Mouse (Mus musculus): ENCODE measurements around the gene Phyh. TPM values are rescaled to one million over a fixed set of nuclear protein-coding genes. Genes with fewer than 3 reads are reported as not detected.

Gene Phyh
- polyA plus RNA-seq (2015; fragmentation: Nextera tagmentation; extraction: Ambion mirVana), result 84.6 and 102 TPM in 2 replicates

DNA sequence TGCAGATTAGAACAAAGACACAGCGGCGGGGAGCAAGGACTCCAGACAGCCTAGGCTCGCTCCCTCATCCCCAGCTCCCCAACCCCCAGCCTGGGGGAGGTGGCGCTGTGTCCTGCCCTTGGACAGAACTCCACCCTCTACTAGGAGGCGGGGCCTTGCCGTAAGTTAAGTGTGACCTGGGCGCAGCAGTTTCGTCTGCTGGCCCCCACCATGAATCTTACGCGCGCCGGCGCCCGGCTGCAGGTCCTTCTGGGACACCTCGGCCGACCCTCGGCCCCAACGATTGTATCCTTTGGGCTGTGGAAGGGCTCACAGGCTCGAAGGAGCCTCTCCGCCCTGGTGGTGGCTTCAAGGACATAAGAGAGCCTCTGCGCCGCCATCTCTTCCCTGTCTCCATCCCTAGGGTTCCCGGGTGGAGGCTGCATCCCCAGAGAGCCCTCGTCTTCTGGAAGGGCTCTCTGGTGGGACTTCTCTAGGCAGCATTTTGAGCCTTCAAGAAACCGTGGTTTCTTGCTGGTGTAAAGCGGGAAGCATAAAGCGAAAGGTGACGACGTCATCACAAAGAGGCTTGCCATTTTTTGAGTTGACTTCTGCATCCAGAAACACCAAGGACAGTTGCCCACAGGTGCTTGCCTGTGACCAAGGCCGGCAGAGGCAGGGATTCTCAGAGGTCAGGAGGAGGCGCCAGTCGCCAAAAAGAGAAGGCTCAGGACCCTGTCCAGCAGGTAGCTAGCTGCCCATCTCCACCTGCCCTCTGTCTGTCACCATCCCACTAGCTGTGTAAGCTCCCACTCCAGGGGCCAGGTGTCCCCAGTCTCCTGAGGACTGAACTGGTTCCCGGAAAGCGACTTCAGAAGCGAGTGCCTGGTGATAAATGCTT lies at the start of gene Phyh:
Gene Phyh (plus strand): TSS at position 160 of the 880 bp plus-strand sequence.

DNA sequence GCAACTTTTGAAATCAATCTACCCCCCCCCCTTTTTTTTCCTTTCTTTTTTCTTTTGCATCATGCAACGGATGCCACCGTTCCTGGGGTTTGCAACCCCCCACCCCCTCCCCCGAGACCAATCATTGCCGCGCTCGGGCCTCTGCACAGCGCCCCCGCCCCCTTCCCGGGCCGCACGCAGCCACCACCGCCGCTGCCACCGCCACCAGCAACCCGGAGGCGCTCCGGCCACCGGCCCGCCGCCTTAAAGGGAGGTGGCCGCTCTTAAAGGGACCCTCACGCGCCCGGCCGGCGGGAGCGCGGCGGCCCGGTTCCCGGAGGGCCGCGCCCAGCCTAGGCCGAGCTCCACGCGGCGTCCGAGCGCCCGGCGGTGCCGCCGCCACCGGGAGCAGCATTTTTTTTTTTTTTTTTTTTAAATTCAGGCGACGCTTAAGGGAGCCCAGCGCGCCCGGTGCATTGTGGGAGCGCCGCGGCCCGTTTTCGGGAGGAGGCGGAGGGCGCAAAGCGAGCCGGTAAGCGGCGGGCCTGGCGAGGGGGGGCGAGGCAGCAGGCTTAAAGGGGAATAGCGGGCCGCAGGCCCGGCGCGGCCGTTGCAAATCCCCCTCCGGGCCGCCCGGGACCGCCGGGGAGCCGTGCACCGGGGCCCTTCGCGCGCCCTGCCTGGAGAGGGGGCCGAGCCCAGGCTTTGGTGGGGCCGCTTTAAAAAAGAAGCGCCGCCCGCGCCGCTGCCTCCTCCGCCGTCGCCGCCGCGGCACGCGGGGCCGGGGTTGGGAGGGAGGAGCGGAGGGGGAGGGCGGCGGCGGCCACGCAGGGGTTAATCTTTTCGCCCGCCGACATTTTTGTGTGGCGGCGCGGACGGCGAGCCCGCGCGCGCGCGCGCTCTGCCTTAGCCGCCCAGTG lies 37.2 kb upstream of the Phyh start, which contains the start of gene Sephs1:
Gene Sephs1 (plus strand): TSS at position 215 of the 899 bp plus-strand sequence.

GRCm38 (mm10) chr2:4975807-4976206 lies 57.0 kb downstream of the Phyh start, which contains the start of gene Ucma:
Gene Ucma, plus strand, starts transcription at chr2:4976122.

Other genes starting within 250 kb of the Phyh start
- gene Bend7, start 201.2 kb upstream of the Phyh start, polyA plus RNA-seq (2015; fragmentation: Nextera tagmentation; extraction: Ambion mirVana), result 1.2 and 1.4 TPM in 2 replicates
- gene Sephs1, start 37.5 kb upstream of the Phyh start, polyA plus RNA-seq (2015; fragmentation: Nextera tagmentation; extraction: Ambion mirVana), result 28.8 and 30.4 TPM in 2 replicates
- gene Ucma, start 57.1 kb downstream of the Phyh start, polyA plus RNA-seq (2015; fragmentation: Nextera tagmentation; extraction: Ambion mirVana), result not detected in 2 replicates
- 5.9 and 7.0 TPM in 2 replicates for gene Mcm10, start 93.8 kb downstream of the Phyh start, polyA plus RNA-seq (2015; fragmentation: Nextera tagmentation; extraction: Ambion mirVana)
- 18.8 and 20.3 TPM in 2 replicates for gene Optn, start 145.0 kb downstream of the Phyh start, polyA plus RNA-seq (2015; fragmentation: Nextera tagmentation; extraction: Ambion mirVana)
- gene Ccdc3, start 218.8 kb downstream of the Phyh start, polyA plus RNA-seq (2015; fragmentation: Nextera tagmentation; extraction: Ambion mirVana), result 9.2 and 11.7 TPM in 2 replicates